Mouse (Mus musculus): ENCODE measurements around the gene Capn10. TPM values are rescaled to one million over a fixed set of nuclear protein-coding genes. Genes with fewer than 3 reads are reported as not detected.

Capn10 gene
- total RNA-seq, 2 experiments from 2014 or later = 46.4 to 47.1 TPM

DNA sequence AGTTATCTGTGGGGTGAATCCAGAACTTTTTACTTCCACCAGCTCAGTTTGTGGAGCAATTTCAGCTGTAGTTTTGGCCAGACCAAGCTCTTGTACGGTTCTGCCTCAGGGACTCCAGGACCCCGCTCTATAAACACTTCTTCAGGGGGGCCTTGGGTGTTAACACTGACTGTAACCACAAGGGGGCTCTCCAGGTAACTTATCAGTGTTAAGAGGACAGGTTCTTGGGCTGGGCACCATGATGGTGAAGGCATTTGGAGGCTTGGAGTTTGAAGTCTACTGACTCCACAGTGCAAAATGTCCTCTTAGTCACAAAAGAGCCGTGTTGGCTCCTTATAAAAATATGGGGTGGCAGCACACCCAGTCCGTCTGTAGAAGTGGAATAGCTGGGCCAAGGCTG lies 25.1 kb upstream of the Capn10 start:
- peak overlapping the region; percentile 94; the same call in 1 of the 2 replicates for H3K27ac ChIP-seq
- no peak for DNase-seq (ENCODE audit: low spot score in 2 of 2)
- peak; percentile 72 for TF ChIP-seq CTCF (conservative IDR thresholded peaks at IDR 0.05)
- no peak overlapping the region for H3K4me3 ChIP-seq

GRCm38 (mm10) chr1:92910239-92910885 lies 23.8 kb upstream of the Capn10 start, which contains the start of gene Rnpepl1:
Rnpepl1 (plus strand) TSS chr1:92910783.
- peak; percentile 76 for DNase-seq (ENCODE audit: low spot score in 2 of 2)
- Histone ChIP-seq H3K4me3 (peak within 1 kb of the TSS; percentile 91), H3K27ac (peak within 1 kb of the TSS; percentile 94)
- peak; percentile 73 for TF ChIP-seq CTCF (conservative IDR thresholded peaks at IDR 0.05)

- peak; percentile 53 to 60 for DNase-seq (ENCODE audit: low spot score in 2 of 2)
- Histone ChIP-seq H3K4me3 (peak overlapping the region; percentile 91), H3K27ac (peak overlapping the region; percentile 94)
- TF ChIP-seq CTCF (conservative IDR thresholded peaks at IDR 0.05) = peak; percentile 5; the same call in 1 of the 2 replicates
Observed at GRCm38 (mm10) chr1:92910925-92911720, 23.1 kb upstream of the Capn10 start.

- H3K27ac ChIP-seq = peak overlapping the region; percentile 94
- peak overlapping the region; percentile 91 for H3K4me3 ChIP-seq
- DNase-seq (ENCODE audit: low spot score in 2 of 2) = no peak
- TF ChIP-seq CTCF (conservative IDR thresholded peaks at IDR 0.05) = no peak
Observed at GRCm38 (mm10) chr1:92911721-92912138, 22.4 kb upstream of the Capn10 start.

DNA sequence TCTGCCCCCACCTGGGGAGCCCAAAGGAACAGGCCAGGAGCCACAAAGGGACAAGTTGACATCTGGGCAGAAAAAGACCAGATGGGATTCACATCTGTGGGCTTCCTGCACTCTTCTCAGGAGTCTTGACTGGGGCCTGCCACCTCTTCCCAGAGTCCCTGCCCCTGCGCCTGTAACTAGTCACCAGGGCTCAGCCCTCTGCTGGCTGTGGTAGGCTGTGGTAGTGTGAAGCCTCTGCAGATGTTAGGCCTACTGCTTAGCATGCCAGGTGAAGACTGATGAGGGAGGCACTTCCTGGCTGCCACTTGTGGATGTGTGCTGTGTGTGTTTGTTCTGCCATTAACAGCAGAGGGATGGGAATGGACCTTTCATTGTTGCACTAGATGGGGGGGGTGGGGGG lies 21.9 kb upstream of the Capn10 start:
- peak overlapping the region; percentile 91 for H3K4me3 ChIP-seq
- no peak for DNase-seq (ENCODE audit: low spot score in 2 of 2)
- 0 out of 2 replicates have a peak, but pooled peaks have one; percentile 20 for TF ChIP-seq CTCF (conservative IDR thresholded peaks at IDR 0.05)
- no peak overlapping the region for H3K27ac ChIP-seq

GRCm38 (mm10) chr1:92914239-92914638 lies 19.9 kb upstream of the Capn10 start:
- Histone ChIP-seq H3K27ac (no peak overlapping the region), H3K4me3 (no peak overlapping the region)
- TF ChIP-seq CTCF (conservative IDR thresholded peaks at IDR 0.05) = no peak
- DNase-seq (ENCODE audit: low spot score in 2 of 2) = no peak

DNA sequence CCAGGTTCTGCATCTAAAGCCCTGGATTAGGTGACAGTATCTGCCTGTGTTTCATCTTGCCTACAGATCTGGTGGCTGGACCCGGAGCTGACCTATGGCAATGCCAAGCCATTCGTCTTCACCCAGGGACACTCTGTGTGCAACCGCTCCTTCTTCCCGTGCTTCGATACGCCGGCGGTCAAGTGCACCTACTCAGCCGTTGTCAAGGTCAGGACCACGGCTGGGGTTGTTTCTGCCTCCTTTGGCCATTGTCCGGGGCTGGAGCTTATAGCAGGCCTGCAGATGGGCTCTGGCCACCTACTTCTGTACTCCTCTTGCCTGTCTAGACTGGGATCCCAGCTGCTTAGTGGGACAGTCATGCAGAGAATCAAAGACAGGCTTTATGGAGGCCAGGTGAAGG lies 19.2 kb upstream of the Capn10 start:
- no peak for TF ChIP-seq CTCF (conservative IDR thresholded peaks at IDR 0.05)
- H3K4me3 ChIP-seq = no peak overlapping the region
- H3K27ac ChIP-seq = no peak overlapping the region
- no peak for DNase-seq (ENCODE audit: low spot score in 2 of 2)

- DNase-seq (ENCODE audit: low spot score in 2 of 2) = no peak
- H3K4me3 ChIP-seq = no peak overlapping the region
- TF ChIP-seq CTCF (conservative IDR thresholded peaks at IDR 0.05) = no peak
- no peak overlapping the region for H3K27ac ChIP-seq
Observed at GRCm38 (mm10) chr1:92916725-92917124, 17.5 kb upstream of the Capn10 start.

GRCm38 (mm10) chr1:92919151-92919550 lies 15.0 kb upstream of the Capn10 start:
- TF ChIP-seq CTCF (conservative IDR thresholded peaks at IDR 0.05) = no peak
- H3K27ac ChIP-seq = no peak overlapping the region
- no peak for DNase-seq (ENCODE audit: low spot score in 2 of 2)
- H3K4me3 ChIP-seq = no peak overlapping the region

- Histone ChIP-seq H3K27ac (no peak overlapping the region), H3K4me3 (no peak overlapping the region)
- DNase-seq (ENCODE audit: low spot score in 2 of 2) = no peak
- TF ChIP-seq CTCF (conservative IDR thresholded peaks at IDR 0.05) = no peak
Observed at GRCm38 (mm10) chr1:92919775-92920174, 14.4 kb upstream of the Capn10 start.

GRCm38 (mm10) chr1:92920474-92921200 lies 13.5 kb upstream of the Capn10 start:
- no peak for TF ChIP-seq CTCF (conservative IDR thresholded peaks at IDR 0.05)
- Histone ChIP-seq H3K27ac (no peak overlapping the region), H3K4me3 (no peak overlapping the region)
- no peak for DNase-seq (ENCODE audit: low spot score in 2 of 2)

DNA sequence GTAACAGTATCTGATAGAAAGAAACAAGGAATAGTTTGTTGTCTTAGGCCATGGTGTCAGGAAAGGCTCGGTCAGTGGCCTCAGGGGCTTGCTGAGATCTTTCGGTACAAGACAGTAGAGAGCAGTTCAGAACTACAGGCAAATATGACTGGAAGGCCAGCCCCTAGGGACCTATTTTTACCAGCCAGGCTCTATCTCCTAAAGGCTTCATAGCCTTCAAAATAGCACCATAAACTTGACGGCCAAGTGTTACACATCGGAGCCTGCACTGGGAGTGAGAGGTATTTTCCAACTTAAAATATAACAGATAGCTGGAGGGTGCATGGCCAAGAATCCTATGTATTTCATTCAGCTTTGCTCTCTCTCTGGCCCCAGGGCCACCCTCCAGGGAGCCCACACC lies 12.7 kb upstream of the Capn10 start:
- DNase-seq (ENCODE audit: low spot score in 2 of 2) = no peak
- H3K4me3 ChIP-seq = no peak overlapping the region
- no peak for TF ChIP-seq CTCF (conservative IDR thresholded peaks at IDR 0.05)
- no peak overlapping the region for H3K27ac ChIP-seq

- no peak for DNase-seq (ENCODE audit: low spot score in 2 of 2)
- H3K4me3 ChIP-seq = no peak overlapping the region
- no peak overlapping the region for H3K27ac ChIP-seq
- no peak for TF ChIP-seq CTCF (conservative IDR thresholded peaks at IDR 0.05)
Observed at GRCm38 (mm10) chr1:92930171-92930706, 3.9 kb upstream of the Capn10 start.
